Mouse (Mus musculus) naive thymus-derived CD4-positive, alpha-beta T cell, adult 2 months (primary cell): ENCODE measurements around the gene Mettl16.
"Not testable (repeated sequence)": the region's sequence is repeated elsewhere in the genome, so short reads cannot be mapped to it uniquely, and the experiment has no call there.

Source experiments
- DNase-seq: peaks from one replicate; pipeline ENCODE4 v3.0.0-alpha.2; 2011; ENCODE audit warnings: low read depth

The Mettl16 gene

DNA sequence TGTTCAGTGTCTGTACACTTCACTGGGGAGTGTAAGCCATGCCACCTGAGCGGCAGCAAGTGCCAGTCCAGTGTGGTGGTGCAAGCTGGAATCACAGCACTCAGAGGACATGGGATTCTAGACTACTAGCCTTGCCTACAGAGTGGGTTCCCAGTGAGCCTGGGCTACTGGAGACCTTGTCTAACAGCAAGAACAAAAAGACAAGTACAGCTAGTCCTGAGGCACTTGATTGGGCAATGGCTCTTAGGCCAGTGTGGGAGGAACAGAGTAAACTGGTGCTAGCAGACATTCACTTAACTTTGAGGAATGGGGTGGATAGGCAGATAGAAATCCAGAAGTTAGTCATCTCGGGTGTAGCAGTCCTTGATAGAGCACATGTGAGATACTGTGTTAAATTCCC, 1.8 kb downstream of the Mettl16 start:
- no peak for DNase-seq

DNA sequence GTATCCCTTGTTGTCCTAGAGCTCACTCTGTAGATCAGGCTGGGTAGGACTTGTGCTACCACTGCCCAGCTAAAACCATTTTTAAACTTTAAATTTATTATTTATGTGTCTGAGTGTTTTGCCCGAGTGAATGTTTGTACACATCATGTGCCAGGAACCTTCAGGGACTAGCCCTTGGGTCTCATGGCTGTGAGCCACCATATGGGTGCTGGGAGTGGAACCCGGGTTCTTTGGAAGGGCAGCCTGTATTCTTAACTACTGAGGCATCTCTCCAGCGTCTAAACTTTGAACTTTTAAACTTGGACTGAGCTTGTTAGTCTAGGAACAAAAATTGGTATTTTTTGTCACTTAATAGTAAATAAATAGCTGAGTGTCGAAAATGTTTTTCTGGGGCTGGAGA, 22.2 kb downstream of the Mettl16 start:
- DNase-seq = no peak

DNA sequence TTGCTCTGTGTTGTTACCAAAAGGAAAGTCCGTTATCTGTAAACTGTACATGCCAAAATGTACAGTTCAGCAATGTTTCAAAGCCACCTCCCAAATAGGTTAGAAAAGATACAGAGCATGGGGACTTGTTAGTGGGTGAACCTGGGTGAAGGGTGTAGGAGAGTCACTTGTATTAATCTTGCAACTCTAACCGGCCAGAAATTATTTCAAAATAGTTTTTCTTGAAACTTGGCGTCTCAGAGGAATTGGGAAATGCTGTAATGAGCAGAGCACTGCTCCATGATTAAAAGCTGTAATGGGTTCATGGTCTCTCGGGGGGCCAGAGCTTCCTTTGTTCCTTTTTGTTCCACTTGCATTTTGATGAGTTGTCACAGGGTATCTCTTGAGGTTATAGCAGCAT, 30.0 kb downstream of the Mettl16 start:
- no peak for DNase-seq

DNA sequence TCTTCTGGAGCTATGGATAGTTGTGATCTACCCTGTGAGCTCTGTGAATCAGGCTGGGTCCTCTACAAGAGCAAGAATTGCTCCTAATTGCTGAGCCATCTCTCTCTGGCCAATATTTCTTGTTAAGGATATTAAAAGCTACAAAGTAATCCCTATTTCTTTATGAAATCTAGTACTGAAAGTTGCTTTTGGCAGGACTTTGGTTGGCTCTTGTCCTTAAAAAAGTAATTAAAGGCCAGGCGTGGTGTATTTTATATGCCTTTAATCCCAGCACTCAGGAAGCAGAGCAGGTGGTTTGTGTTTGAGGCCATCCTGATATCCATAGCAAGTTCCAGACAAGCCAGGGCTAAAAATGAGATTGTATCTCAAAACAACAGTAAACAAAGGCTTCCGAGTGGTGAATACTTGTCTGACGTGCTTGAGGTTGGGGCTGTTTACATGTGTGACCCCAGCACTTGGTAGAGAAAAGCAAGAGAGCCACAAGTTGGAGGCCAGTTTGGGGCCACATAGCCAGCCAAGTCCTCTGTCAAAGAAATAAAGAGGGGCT, 33.5 kb downstream of the Mettl16 start:
- DNase-seq = no peak

DNA sequence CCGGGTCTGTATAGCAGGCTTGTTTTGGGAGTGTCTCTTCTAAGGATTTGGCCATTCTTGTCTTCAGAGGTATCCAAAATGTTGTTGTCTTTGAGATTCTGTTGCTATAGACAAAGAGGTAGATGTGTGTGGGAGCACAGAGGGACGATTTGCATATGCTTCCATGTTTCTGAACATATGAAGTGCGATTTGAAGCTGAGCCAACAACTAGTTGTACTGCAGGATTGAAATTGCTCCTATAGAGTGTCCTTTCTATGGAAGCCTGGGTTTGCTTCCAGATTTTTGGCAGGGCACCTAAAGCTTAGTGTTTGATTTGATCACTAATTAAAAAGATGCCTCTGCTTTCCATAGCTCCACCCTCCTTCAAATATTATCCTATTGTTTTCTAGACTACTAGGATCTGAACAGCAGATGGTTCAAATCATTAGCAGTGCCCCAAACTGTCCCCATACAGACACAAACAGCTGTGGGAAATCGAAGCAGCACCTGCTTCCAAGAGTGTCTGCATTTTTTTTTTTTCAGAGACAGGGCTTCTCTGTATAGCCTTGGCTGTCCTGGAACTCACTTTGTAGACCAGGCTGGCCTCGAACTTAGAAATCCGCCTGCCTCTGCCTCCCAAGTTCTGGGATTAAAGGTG, 36.7 kb downstream of the Mettl16 start:
- no peak for DNase-seq

DNA sequence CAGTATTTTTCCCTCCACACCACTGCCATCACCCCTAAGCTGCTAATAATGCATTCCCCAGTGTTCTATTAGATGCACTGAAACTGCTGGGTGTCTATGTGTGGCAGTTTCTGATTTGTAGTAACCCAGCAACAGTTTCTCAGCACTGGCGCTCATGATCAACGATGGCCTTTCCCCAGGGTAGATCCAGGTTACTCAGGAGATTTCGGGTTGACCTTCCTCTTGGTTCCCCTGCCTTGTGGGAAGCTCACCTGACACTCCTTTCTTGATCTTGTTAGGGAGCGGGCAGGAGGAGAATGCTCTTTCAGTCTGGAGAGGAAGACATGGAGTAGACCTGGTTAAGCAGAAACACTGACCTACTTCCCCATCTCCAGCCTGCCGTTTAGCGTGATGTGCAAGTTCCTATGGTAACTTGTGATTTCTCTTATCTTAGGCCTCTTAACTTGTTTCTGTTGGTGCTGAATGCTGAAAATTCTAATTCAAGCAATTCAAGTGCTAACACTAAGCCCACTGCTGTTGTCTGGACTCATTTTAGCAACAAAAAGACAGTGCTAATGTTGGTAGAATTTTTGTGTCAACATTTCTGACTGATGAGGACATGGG, 37.7 kb downstream of the Mettl16 start:
- DNase-seq = no peak

DNA sequence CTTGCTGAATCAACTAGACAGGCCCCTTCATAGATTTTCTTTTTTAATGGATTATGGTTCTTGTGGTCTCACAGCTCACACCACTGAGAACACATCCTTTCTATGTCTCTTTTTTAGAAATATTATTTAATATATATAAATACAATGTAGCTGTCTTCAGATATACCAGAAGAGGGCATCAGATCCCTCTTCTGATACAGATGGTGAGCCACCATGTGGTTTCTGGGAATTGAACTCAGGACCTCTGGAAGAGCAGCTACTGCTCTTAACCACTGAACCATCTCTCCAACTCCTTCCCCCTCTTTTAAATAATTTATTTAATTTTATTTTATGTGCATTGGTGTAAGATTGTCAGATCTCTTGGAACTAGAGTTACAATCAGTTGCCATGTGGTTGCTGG, 39.5 kb downstream of the Mettl16 start:
- DNase-seq = no peak

DNA sequence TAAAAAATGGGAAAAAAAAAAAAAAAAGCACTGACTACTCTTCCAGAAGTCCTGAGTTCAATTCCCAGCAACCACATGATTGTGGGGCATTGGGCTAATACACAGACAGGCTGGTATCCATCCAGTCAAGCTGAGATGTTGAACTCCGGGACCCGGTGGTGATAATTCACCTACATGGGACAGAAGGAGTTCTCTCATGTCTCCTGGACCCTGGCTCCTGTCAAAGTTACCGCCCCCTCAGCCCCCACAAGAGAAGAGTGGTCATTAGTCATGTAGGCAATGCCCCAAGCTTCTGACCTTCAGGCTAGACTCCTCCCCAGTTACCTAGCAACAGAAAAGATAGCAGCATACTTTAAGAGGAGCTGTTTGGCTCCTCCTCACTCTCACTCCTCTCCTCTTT, 40.4 kb downstream of the Mettl16 start:
- not testable (repeated sequence) for DNase-seq

DNA sequence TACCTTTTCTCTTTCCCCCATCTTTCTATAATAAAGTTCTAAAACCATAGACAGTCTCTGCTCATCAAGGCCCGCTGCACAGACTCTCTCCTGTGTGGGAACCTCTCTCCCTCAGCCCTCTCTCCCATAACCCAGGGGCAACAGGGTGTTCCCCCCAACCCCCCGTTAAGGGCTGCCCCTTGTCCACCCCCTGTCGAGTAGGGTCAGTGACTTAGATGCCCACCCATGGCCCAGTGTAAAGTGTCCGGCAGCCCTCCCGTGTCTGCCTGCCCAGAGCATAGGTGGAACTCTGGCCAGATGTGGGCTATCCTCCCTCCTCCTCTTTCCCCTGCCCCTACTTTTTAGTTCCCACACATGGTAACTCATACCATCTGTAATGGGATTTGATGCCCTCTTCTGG, 40.9 kb downstream of the Mettl16 start:
- no peak for DNase-seq

DNA sequence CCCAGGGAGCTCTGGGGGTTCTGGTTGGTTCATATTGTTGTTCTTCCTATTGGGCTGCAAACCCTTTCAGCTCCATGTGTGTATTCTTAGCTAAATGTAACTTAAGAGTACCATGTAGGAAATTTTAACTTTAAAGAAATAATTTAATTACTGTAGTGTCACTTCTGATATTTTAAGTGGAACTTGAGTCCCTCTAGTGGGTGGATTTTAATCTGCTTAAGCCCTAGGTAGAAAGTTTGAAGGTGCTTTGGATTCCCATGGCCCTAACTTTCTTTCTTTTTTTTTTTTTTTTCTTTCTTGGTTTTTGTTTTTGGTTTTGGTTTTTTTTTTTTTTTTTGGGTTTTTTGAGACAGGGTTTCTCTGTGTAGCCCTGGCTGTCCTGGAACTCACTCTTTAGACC, 45.2 kb downstream of the Mettl16 start:
- DNase-seq = peak; percentile 29

DNA sequence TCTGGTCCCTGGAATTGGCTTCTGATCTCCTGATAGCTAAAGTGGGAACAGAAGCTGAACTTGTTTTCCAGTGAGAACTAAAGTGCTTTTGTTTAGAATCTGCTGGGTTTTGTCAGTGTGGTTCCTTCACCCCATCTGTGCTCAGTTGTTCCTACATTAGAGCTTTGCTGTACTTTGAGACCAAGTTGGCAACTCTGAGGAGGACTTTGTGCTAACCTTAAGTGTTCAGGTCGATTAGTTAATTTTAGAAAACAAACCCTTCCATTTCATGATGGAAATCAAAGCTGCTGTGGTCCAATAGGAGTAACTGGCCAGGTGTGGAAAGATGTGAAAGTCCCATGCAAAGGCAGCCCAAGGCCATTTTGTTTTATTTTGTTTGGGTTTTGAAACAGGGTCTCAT, 50.3 kb downstream of the Mettl16 start:
- no peak for DNase-seq

DNA sequence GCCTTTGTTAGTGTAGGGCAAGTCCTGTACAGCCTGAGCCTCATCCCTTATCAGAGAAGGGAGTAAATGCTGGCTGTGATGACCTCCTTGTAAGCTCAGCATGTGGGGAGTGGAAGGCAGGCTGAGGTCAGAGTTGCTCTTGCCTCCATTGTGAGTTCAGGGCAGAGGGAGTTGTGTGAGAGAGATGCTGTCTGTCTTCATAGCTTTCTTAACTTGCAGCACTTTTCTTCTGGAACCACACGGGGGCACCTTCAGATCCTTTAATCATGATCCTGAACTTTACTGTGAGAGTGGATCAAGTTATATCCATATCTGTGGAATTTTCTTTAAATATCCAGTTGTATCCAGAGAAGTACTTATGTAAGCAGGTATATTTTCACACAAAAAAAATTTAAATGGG, 50.8 kb downstream of the Mettl16 start:
- peak; percentile 43 for DNase-seq

DNA sequence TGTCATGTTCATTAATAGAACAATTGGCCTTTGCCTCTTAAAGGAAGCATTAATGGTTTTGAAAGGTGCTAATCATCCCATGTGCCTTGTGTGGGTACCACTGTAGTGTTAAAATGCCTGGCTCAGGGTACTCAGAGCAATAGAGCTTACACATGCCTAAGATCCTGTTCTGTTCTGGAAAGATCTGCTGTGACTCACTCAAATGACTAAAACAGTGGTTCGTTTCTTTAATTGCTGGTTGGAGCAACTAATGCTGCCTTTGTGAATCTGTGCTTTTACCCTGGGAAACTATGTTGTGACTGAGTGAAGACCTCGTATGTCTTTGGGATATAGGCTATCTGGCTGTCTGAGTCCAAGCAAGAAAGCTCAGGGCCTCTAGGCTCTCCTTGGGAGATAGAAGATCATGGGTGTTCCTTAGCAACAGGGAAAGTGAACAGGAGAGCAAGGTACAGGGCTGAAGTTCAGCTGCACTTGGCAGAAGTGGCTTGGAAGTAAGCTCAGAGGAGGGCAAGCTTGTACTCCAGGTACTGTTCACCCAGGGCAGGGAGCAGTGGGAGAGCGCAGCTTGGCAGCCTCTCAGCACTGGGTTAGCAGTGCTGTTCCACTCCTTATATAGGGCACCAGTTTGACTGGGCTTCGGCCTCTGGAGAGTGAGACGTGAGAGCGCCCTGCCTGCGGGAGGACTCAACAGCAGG, 52.3 kb downstream of the Mettl16 start:
- DNase-seq = no peak

DNA sequence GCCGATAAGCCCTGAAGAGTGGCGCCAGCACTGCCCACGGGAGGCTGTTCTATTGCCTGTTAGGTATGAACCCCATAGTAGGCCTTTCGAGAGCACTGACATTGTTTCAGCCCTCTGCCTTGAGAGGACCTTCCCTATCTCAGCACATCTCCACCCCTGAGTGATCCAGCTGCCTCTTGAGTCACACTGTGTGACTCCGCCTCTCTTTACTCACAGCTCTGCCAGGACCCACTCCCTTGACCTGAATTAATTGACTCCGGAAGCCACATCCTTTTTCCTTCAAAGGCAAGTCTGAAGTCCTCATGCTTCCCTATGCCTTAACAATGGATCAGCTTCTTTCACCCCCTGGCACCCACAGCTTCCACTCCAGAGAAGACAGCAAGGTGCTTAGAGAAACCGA, 55.5 kb downstream of the Mettl16 start:
- DNase-seq = no peak

DNA sequence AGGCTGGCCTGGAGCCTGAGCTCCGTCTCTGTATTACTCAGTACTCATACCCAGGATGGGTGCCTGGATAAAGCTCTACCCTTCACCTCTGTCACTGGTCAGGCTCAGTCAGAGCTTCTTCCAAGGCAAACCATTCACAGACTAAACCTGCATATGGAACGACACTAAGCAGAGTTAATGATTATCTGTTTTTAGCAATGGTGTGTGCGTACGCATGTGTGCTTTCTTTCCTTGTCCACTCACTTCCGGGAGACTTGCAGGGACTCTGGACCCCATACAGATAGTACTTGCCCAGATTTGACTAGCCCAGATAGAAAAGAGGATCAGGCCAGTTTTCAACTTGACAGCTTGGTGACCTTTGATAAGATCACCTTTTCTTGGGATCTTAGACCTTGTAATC, 56.1 kb downstream of the Mettl16 start:
- no peak for DNase-seq

DNA sequence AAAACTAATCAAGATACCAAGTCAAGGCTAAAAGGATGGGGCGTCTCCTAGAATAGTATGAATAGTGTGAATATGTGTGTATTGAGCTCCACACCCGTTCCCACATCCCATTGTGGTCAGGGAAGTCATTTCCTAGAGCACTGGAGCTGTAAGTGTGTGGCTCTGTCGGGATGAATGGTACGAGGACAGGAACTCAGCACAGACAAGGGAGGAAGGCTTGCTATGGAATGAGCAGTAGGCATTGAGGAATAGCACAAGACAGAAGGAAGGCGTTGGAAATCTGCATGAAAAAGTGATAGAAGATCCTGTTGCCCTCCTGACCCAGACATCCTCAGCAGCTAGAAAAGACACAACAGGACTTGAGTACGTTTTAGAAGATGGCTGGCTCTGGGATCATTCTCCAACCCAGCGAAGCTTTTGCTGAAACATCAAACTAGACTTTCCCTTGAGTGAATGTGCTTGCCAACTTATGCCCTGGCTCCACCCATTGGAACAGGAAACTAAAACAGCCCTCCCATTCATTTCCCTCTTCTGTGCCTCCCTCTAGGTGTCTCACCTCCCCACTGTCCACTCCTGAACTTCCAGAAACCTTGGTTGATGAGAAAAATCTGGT, 57.3 kb downstream of the Mettl16 start:
- no peak for DNase-seq

DNA sequence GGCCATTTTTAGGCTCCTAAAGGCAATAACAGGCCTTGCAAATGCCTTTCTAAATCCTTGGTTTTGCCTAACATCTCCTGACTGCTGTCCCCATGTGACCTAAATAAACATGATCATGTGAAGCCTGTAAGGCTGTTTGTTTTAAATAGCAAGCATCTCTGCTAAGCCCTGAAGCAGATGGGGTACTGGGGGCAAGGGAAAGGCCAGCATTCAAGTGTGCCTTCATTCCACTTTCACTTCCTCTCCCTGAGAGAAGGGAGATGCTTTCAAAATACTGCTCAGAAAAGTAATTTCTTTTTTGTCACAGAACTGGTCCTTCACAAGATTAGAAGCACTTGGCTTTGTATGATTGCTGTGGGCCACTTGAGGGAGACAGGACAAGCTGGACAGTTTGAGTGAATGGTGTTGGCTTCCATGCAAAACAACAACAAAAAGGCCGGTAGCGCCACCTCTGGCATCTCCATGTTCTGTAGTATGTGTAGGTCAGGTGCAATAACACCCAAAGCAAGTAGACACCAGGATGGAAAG, 57.8 kb downstream of the Mettl16 start:
- peak; percentile 37 for DNase-seq

DNA sequence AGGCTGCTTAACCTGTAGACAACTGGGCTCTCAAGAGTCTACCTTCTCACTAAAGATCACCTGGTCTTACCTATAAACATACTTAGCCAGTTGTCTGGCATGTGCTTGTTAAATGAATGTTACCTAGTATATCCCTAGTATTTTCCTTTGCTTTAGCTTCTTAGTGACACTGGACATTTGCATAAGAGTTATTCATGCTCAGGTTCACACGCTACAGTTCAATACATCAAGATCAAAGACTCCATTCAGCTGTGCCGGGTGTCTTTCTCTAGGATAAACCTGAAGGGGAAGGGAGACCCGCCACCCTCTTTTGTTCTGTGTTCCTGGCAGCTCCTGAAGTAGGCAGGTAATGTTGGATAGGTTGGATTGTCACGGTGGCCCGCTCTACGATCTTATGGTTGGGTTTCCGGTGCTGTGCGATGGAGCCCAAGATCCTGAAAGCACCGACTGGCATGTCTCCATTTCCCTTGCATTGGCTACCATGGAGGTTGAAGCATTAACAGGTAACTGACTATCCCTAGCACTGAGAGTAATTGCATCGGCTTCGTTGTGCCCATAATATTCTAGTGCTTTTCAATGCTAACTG, 58.4 kb downstream of the Mettl16 start:
- no peak for DNase-seq

DNA sequence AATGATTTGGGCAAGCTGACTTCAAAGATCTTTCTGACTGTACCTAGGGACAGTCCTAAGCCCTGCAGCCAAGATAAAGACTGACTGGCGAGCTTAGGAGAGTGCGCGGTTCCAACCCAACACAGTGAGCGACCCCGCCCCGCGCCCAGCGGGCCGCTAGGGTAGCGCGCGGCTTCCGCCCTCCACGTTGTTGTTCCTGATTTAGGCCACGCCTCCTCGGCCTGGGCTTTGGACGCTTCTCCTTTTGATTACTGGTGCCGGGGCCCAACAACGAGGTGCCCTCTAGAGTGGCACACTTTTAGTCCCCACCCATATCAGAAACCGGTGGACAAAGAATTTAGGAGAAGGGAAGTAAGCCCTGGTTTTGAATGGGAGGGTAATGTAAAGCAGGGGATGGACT, 59.2 kb downstream of the Mettl16 start:
- DNase-seq = peak; percentile 92

DNA sequence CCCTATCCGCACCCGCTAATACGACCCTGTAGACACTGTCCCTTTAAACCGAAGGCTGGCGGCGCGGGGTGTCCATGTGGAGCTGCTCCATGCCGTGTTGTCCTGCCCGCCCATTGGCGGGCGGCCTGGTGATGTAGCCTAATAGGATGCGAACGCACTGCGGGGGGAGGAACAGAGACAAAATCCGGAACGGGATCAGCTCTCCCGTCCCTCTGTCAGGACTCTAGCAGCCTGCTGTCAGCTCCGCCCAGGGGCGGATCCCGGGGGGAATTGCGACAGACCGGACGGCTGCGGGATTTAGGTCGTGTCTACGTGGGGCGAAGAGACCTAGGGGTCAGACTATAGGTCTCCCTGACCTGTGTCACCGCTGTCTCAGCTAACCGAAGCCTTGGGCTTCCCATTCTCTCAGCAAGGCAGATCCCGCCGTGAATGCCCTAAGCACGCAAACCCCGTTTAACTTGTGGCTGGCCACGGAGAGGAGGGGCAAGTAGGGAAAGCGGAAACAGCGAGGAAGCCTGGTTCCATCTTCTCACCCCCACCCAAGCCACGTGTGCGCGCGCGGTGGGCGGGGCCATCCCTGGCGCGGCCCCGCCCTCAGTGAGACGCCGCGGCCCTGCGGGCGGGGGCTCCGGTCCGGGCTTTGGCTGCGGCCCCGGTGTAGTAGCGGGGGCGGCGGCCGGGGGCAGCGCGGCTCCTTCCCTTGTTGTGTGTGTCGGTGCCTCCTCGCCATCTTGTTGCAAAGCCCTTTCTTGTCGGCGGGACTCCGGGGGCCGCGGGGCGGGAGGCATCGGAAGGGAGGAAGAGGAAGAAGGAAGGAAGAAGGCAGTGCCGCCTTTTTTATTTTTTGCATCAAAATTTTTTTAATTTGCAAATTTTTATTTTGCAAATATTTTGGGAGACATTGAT, 59.9 kb downstream of the Mettl16 start, which contains the start of gene Mnt:
Gene Mnt (plus strand): TSS at position 665 of the 906 bp plus-strand sequence.
- peak; percentile 96 for DNase-seq

DNA sequence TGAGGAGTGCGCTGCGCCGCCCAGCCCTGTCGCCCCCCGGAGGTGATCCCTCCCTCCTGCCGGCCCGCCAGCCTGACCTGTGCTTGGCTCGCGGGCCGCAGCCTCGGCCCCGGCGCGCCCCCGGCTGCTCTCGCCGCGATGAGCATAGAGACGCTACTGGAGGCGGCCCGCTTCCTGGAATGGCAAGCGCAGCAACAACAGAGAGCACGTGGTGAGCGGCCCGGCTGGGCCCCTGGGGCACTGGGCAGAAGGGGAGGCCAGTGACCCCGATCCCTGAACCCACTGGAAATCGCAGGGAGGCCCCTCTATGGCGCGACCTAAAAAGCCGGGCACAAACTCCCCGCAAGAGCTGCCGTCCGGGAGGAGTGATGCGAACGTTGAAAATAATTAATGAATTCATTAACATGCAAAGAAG, 60.6 kb downstream of the Mettl16 start:
- DNase-seq = no peak
